Mouse (Mus musculus) cerebellum, postnatal 14 days (tissue): ENCODE data around the gene Usp24.

Experiments
- DNase-seq, 2 experiments: peaks; one replicate each; pipeline ENCODE4 v3.0.0; 2021; ENCODE audit warnings: mixed read lengths in 2 of 2

Usp24 gene

DNA sequence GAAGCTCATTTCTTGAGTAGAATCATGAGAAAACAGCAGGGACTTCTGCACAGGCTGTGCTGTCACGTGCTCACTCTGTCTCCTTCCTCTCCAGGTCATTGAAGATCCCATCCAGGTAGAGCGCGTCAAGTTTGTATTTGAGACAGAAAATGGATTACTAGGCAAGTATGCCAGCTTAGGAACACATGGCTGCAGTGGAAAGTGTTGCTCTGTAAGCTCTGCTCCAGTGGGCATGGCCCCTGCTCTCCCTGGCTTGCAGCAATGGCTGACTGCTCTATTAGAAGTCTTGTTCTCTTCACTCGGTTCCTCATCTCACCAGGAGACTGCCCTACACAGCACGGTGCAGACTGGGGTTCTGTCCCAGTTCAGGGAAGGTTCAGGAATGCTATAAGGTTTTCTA lies 114.4 kb downstream of the Usp24 start:
- DNase-seq, result no peak

DNA sequence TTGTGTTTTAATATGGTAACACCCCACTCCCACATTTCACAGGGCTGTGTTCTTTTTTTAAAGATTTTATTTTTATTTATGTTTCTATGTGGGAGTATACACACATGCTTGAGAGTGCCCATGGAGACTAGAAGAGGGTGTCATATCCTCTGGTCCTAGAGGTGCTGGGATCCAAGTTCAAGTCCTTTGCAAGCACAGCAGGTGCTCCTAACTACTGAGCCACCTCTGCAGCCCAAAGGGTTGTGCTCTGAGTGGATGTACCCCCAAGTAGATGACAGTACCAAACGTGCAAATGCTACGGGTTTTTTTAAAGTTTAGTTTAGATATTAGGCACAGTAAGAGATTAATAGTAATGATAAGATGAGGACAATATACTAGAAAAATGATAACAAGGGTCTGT lies 119.4 kb downstream of the Usp24 start:
- no peak for DNase-seq

DNA sequence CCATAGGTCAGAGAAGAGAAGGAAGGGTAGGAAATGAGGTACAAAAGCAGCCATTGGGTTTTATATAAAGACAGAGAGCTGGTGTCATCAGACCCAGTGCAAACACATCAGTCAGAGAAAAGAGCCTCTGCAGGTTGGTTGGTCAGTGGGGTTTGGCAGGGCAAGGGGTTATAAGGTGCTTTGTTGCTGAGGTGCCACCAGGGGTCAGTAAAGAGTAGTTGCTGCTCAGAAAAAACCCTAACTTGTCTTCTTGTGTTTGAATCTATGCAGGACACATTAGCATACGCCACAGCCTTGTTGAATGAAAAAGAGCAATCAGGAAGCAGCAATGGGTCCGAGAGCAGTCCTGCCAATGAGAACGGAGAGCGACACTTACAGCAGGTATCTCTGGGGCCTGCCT lies 120.5 kb downstream of the Usp24 start:
- DNase-seq, result peak; percentile 49 to 65

DNA sequence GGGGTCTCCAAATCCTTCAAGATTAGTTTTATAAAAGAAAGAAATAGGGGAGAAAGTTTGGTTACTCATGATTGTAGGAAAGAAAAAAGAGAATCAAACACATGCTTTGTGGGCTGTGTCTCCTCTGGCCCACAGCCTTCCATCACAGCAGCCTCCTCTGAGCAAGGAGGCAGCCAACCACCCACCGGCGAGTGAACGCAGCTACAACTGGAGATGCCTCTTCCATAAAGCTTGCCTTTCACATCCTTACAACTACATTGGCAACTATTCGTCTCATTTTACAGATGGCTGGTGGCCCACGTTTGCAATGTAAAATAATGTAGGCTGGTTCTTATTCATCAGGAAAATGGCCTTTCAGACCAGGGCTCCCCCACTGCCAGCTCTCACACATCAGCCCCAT lies 121.2 kb downstream of the Usp24 start:
- DNase-seq, result no peak

DNA sequence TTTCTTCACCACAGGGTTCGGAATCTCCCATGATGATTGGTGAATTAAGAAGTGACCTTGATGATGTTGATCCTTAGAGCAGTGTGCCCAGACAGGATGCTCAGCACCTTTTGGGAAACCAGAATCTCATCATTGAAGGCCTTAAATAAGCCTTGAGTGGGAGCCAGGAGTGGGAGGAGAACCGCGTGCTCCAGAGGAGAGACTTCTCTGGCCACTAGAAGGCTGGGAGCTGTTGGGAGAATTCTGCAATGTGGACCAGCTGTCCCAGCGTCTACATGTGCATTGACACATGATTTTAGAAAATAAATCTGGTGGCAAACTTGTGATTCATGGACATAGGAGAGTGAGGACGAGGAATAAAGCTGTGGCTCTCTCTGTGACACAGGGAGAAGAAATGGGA lies 122.8 kb downstream of the Usp24 start:
- no peak for DNase-seq

DNA sequence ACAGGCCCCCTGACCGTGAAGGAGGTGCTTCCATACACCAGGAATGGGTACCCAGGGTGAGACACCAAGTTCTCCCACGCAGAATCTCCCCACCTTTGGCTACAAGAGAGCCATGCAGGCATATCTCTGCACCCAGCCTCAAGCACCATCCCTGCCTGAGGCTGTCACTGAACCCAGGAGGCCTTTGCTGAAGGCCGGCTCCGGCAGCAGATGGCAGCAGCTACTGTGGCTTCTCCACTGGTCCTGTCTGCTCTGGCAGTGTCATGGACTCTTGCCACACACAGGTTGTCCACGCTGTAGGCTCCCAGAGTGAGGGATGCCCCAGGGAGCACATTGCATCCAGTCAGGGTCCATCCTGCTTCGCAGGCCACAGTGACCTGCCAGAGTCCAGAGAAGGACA lies 127.2 kb downstream of the Usp24 start:
- DNase-seq, result no peak

DNA sequence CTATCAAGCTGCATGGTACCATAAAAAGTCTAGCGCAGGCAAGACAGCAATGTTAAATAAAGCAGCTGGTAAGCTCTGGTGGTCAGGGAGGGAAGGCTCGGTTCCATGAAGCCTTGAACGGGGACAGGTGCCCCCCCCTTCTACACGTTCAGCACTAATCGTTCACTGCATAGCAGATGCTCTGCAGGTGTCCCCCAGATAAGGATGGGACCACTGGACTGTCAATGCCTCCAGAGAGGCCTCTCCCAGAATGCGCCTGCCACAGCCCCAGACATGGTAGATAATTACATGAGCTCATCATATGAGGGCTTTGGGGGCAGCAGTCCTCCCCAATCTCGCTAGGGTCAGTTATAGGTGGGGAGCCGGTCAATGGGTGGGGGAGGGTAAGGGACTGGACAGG lies 133.3 kb downstream of the Usp24 start:
- DNase-seq, result no peak

DNA sequence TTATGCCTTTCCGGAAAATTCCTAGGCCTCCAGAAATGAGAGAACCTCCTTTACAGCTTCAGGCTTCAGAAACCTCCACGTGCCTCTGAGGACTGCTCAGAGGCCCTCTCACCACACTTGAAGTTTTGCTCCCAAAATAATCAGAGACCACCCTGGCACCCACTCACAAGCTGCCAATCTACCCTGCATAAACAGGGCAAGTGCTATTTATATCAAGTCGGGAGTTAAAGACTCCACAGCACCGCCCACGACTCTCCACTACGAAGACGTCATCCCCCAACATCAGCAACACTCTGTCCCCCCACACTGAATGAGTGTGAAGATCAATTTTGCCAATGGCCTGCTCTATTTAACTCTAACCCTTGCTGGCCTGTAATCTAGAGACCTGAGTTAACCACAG lies 136.4 kb downstream of the Usp24 start:
- no peak for DNase-seq

DNA sequence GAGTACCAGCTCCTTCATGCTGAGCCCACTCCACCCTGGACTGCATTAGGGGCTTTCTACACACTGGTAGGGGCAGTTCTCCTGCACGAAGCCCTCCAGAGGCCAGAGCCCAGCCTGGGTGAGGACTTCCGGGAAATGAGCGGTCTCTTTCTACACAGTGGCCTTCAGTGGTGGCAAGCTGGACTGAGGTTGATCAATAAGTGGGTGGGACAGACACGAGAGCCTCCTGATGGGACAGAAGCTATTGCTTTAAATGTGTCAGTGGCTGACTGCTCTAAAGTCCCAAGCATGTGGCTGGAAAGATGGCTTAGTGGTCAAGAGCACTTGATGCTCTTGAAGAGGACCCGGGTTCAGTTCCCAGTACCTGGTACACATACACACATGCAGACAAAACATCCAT lies 137.1 kb downstream of the Usp24 start:
- no peak for DNase-seq

DNA sequence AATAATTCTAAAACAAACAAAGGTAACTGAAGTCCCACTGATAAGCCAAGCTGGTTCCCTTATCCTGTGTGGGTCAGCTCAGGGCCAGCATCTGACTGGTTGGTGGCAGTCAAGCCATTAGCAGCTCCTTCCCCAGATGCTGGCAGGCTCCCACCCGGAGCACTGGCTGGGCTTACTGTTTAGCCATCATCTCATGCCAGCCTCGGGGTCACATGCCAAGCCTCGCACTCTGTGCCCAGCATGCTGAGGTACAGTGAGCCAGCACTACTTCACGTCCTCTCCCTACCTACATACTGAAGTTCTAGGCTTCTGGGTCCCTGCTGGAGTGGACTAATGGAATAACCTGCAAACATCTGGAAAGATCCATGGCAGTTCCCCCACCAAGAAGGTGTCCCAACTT lies 137.5 kb downstream of the Usp24 start:
- peak; percentile 79 to 82 for DNase-seq

DNA sequence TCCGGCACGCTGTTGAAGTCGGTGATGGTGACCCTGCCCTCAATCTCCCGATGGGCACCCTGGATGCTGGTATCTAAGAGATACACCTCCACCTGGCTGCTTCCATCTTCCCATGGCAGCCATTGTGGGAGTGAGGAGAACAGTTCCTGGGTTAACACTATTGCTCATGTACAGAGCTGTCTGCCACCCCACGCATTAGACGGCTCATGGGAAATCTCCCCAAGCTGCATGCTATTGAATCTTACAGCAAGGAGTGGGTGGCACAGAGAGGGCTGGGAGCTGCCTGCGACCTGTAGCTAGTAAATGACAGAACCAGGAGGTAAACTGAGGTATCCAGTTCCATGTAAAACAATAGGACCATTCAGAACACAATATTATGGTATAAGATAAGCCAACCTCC lies 138.5 kb downstream of the Usp24 start:
- DNase-seq, result no peak

DNA sequence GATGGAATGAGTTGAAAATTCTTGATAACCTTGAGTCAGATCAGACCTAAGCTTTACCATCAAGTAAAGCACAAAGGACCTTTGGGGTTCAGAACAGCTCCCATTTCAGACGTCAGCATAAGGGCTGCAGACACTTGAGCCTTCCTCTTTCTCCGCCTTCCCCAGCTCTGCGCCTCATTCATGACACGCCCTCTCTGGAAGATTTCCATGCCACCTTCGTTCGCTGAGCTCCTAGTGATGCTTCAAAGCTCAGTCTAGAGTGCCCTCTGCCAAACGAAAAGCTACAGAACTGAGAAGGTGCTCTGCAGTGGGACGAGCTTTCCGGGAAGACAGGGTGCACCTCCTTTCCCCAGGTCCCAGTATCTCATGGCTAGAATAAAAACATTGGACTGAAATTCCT lies 146.0 kb downstream of the Usp24 start:
- DNase-seq, result no peak

DNA sequence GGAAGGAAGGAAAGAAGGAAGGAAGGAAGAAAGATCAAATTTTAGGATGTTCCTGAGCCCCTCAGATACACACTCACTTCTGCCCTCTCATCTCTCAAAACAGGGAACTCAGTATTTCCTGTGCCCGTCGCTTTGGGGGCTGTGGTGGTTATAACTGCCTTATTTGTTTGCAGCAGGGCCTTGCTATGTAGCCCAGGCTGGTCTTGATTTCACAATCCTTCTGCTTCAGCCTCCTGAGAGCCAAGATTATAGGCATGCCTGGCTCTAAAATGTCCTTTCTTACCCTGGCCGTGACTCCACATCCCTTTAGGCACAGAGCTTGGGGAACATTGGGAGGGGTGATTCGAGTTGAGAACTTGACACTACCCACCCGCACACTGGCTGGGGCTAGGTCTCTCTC lies 146.5 kb downstream of the Usp24 start:
- DNase-seq, result no peak

DNA sequence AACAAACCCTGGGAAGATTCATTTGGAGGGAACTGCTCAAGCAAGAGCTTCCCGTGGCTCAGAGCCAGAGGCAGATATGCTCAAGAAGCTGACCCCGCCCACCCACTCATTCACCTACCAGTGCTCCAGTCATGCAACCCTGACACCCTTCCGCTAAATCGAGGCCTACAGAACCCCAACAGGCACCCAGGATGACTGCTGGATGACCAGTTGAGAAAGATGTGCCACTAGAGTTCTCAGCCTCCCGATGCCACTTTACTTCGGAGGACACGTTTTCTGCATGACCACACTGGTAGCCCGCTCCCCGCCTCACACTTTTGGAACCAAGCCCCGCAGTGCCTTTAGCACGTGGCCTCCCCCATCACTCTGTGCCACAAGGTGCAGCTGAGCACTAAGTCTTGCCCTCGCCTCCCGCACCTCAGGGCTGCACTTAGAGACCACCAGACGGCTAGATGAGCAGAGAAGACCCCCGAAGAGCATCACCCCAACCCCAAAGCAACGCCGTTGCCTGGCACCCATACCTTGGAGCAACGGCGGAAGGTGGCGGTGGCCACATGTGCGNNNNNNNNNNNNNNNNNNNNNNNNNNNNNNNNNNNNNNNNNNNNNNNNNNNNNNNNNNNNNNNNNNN lies 147.3 kb downstream of the Usp24 start:
- DNase-seq, result peak; percentile 42 to 68

DNA sequence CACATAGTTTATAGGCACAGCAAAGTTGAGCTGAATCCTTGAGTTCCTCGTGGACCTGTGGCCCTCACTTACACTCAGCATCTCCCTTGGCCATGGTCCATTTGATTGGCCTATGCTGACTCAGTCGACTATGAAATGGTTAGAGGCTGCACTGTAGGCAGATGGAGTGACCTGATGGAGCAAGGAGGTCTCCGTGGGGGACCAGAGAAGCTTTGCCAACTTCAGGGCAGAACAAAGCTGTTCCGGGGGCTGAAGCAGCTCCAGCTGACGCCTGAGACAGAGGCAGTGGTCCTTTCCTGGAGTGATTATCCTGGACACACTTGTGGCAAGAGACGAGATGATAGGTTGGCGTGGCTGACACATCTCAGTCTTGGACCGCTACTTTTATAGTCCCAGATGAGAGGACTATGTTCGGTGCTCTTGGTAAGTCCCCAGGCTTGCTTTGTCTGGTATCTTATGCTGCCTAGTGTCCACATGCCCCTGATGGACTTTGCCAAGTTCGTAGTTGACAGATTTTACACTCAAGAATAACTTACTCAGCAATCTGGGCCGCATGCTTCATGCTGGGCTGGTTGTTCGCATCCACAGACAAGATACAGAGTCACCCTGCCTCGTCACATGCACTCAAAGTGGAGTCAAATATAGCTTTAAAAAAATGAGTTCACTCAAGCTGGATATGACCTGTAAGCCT lies 151.6 kb downstream of the Usp24 start:
- DNase-seq, result peak; percentile 86 to 87

DNA sequence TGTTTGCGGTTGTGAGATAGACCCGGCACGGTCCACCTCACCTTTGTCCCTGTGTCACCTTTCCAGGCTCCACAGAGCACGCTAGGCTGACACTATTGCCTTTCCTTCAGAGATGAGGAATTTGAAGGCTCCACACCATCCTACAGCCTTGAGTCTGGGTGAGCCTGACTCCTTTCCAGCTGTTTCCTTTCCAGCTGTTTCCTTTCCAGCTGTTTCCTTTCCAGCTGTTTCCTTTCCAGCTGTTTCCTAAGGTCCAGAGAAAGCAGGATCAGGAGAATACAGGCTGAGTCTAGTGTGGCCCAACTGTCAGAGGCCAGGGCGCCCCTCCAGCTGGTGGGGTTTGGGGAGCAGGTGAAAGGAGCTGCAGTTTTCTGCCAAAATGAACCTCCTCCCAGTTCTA lies 154.9 kb downstream of the Usp24 start:
- no peak for DNase-seq

DNA sequence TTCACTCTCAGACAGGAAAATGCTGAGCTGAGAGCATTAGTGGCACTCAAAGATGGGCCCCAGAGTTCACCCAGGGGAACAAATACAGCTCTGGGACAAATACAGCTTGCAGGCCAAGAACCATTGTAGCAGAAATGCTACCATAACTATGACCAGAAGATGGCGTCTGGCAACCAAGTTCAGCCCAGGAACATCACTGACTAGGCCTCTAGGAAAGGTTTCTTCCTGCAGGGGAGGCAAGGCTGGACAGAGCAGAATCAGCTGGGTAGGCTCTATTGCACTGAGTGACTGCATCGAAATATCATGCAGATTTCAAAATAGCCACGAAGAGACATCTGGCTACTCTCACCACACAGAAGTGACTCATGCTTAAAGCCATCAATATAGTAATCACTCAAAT lies 156.3 kb downstream of the Usp24 start:
- DNase-seq, result peak; percentile 82 to 86

DNA sequence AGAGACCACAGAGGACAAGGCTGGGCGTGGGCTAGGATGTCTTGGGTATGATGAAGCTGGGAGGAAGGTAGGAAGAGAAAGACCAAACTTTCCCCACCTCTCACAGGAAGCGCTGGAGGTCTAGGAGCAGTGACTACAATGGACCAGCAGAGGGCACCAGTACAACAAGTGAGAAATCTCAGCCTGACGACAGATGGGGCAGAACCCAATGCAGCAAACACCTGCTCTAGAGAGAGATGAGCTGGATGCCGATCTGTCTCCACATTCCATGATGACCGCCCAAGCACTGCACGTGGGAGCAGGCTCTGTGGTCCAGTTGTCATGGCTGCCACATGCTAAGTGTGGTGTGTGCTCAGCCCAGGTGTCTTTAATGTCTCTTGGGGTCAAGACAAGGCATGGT lies 158.2 kb downstream of the Usp24 start:
- DNase-seq, result peak; percentile 73 to 82

DNA sequence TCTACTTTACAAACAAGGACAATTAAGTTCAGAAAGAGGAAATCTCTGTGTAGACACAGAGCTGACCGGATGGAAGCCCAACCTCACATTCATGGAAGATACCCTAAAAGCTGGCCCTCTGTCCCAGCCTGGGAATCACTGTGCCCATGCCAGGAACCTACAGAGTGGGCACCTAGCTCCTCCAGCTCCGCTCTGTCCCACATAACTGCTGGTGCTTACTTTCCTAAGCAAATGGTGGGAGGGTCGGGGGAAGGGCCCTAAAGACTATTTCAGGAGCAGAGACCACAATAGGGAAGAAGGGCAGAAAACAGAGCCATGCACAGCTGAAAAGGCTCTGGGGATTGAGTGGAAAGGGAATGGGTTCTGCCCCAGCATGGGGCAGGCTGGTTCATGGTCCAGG lies 164.5 kb downstream of the Usp24 start:
- DNase-seq, result no peak

DNA sequence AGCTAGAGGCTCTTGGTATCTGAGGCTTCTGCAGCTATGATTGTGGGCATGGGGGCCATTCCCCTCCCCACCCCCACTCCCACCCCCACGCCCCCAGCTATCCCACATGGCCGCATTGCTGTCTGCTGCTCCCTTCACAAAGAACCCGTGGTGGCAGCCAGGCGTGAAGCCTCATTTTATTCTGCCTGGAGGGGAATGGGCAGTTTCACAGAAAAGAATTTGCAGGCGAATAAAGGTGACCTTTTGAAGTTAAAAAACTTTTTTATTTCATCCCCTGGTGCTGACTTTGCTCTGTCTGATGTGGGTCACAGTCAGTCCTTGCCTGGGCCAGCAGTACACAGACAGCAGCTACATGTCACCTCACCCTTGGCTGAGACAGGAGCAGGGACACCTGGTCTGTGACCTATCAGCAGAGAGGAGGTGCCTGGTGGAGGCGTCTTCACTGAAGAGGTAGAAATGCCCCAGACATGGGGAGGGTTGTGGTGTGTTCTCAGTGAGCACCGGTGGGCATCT lies 167.3 kb downstream of the Usp24 start:
- no peak for DNase-seq

DNA sequence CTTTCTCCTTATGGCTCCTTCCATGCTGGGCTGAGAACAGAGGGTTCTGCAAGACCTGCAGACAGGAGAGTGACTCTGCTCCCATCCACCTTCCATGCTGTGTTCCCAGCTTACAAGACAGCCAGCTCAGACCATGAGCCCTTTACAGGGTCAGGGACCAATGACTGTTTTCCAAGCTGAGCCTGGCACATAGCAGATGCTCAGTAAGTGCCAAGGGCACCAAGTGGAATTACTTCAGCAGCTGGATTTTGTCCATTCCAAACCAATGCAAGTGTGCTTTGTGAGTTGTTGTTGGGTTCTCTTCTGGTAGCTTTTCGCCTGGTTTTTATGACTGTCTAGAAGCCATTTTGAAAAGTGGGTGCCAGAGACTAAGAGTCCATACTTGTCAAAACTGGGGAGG lies 167.8 kb downstream of the Usp24 start:
- no peak for DNase-seq

DNA sequence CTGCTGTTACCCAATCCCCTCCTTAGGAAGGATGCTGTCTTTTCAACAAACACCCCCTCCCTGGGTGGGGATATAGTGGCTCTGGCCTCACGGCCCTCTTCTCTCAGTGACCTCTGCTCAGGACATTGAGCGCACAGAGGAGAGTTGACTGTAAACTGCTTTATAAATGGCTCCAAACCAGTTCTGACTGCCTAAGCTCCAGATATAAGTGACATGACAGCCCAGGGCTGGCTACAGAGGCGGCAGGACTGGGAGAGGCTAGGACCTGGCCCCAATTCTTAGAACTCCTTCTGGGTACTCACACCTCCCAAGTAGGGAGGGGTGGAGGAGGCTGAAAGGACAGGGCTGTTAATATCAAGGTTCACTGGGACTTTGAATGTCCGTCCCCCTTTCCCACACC lies 174.6 kb downstream of the Usp24 start:
- DNase-seq, result no peak
